Mouse (Mus musculus): ENCODE results near the gene Ovca2. TPM values are rescaled to one million over a fixed set of nuclear protein-coding genes. Genes with fewer than 3 reads are reported as not detected.

The Ovca2 gene
- polyA plus RNA-seq, 1 experiment from 2014 or later, result 28.6 TPM

- WGBS, result 75% methylated on average over 14 of the region's 14 CpGs
- H3K9me3 ChIP-seq (ENCODE audit: low read depth, low read length), result no peaks in the 10 kb centered on the region
- no peak overlapping the region for H3K9ac ChIP-seq
- H3K4me3 ChIP-seq (ENCODE audit: low read depth, low read length), result no peak overlapping the region
- H3K36me3 ChIP-seq (ENCODE audit: insufficient read depth), result peaks cover 46% of the 10 kb centered on the region
- DNase-seq, result peak; percentile 43
- ATAC-seq (ENCODE audit: insufficient read depth), result no peak
- peaks cover 22% of the 10 kb centered on the region for H3K4me1 ChIP-seq (ENCODE audit: insufficient read depth)
- H3K27me3 ChIP-seq (ENCODE audit: insufficient read depth, low read length), result no peaks in the 10 kb centered on the region
- peak overlapping the region; percentile 75; the same call in 1 of the 2 replicates for H3K27ac ChIP-seq (ENCODE audit: low read depth)
- H3K4me2 ChIP-seq, result no peak overlapping the region
- TF ChIP-seq CTCF (IDR thresholded peaks at IDR 0.05; ENCODE audit: low read depth), result no peak
Measured at GRCm38 (mm10) chr11:75158432-75158831, 20.2 kb downstream of the Ovca2 start.

GRCm38 (mm10) chr11:75157901-75158300 lies 20.7 kb downstream of the Ovca2 start:
- Histone ChIP-seq H3K27ac (ENCODE audit: low read depth) (peak overlapping the region; percentile 75), H3K9me3 (ENCODE audit: low read depth, low read length) (no peaks in the 10 kb centered on the region), H3K9ac (no peak overlapping the region), H3K4me3 (ENCODE audit: low read depth, low read length) (no peak overlapping the region), H3K4me1 (ENCODE audit: insufficient read depth) (peaks cover 23% of the 10 kb centered on the region), H3K27me3 (ENCODE audit: insufficient read depth, low read length) (no peaks in the 10 kb centered on the region), H3K36me3 (ENCODE audit: insufficient read depth) (peaks cover 41% of the 10 kb centered on the region), H3K4me2 (no peak overlapping the region)
- WGBS, result 34% methylated on average over 2 of the region's 2 CpGs
- DNase-seq (peak; percentile 30), ATAC-seq (ENCODE audit: insufficient read depth) (no peak)
- no peak for TF ChIP-seq CTCF (IDR thresholded peaks at IDR 0.05; ENCODE audit: low read depth)

- TF ChIP-seq CTCF (IDR thresholded peaks at IDR 0.05; ENCODE audit: low read depth), result no peak
- no peak overlapping the region for H3K9ac ChIP-seq
- H3K27me3 ChIP-seq (ENCODE audit: insufficient read depth, low read length), result no peaks in the 10 kb centered on the region
- no peak overlapping the region for H3K4me3 ChIP-seq (ENCODE audit: low read depth, low read length)
- peaks cover 32% of the 10 kb centered on the region for H3K36me3 ChIP-seq (ENCODE audit: insufficient read depth)
- DNase-seq (peak; percentile 35), ATAC-seq (ENCODE audit: insufficient read depth) (no peak)
- no peak overlapping the region for H3K4me2 ChIP-seq
- no peaks in the 10 kb centered on the region for H3K9me3 ChIP-seq (ENCODE audit: low read depth, low read length)
- peak overlapping the region; percentile 75 for H3K27ac ChIP-seq (ENCODE audit: low read depth)
- WGBS, result 24% methylated on average over 4 of the region's 4 CpGs
- peaks cover 23% of the 10 kb centered on the region for H3K4me1 ChIP-seq (ENCODE audit: insufficient read depth)
Measured at GRCm38 (mm10) chr11:75157037-75157436, 21.6 kb downstream of the Ovca2 start.

GRCm38 (mm10) chr11:75156416-75156815 lies 22.2 kb downstream of the Ovca2 start:
- 27% methylated on average over 5 of the region's 5 CpGs for WGBS

GRCm38 (mm10) chr11:75155985-75156384 lies 22.6 kb downstream of the Ovca2 start:
- no peak for TF ChIP-seq CTCF (IDR thresholded peaks at IDR 0.05; ENCODE audit: low read depth)
- Histone ChIP-seq H3K27me3 (ENCODE audit: insufficient read depth, low read length) (no peaks in the 10 kb centered on the region), H3K9ac (no peak overlapping the region), H3K4me3 (ENCODE audit: low read depth, low read length) (no peak overlapping the region), H3K36me3 (ENCODE audit: insufficient read depth) (peaks cover 27% of the 10 kb centered on the region), H3K4me1 (ENCODE audit: insufficient read depth) (peaks cover 23% of the 10 kb centered on the region), H3K27ac (ENCODE audit: low read depth) (peak overlapping the region; percentile 75), H3K4me2 (no peak overlapping the region), H3K9me3 (ENCODE audit: low read depth, low read length) (no peaks in the 10 kb centered on the region)
- DNase-seq (no peak), ATAC-seq (ENCODE audit: insufficient read depth) (0 out of 2 replicates have a peak, but pooled peaks have one; percentile 4)
- WGBS, result 40% methylated on average over 6 of the region's 6 CpGs

More at GRCm38 (mm10) chr11:75156416-75156815, 22.2 kb downstream of the Ovca2 start:
- H3K36me3 ChIP-seq (ENCODE audit: insufficient read depth), result peaks cover 31% of the 10 kb centered on the region
- ATAC-seq (ENCODE audit: insufficient read depth) (0 out of 2 replicates have a peak, but pooled peaks have one; percentile 12), DNase-seq (peak; percentile 81)
- H3K4me1 ChIP-seq (ENCODE audit: insufficient read depth), result peaks cover 23% of the 10 kb centered on the region
- no peak overlapping the region for H3K9ac ChIP-seq
- no peak for TF ChIP-seq CTCF (IDR thresholded peaks at IDR 0.05; ENCODE audit: low read depth)
- peak overlapping the region; percentile 75 for H3K27ac ChIP-seq (ENCODE audit: low read depth)
- H3K9me3 ChIP-seq (ENCODE audit: low read depth, low read length), result no peaks in the 10 kb centered on the region
- H3K27me3 ChIP-seq (ENCODE audit: insufficient read depth, low read length), result no peaks in the 10 kb centered on the region
- no peak overlapping the region for H3K4me2 ChIP-seq
- no peak overlapping the region for H3K4me3 ChIP-seq (ENCODE audit: low read depth, low read length)

GRCm38 (mm10) chr11:75154053-75154585 lies 24.5 kb downstream of the Ovca2 start:
- peak; percentile 19 for DNase-seq
- H3K36me3 ChIP-seq (ENCODE audit: insufficient read depth), result peaks cover 14% of the 10 kb centered on the region; the same call in 1 of the 2 replicates

GRCm38 (mm10) chr11:75152603-75153557 lies 25.8 kb downstream of the Ovca2 start:
- WGBS, result 33% methylated on average over 18 of the region's 18 CpGs
- Histone ChIP-seq H3K27ac (ENCODE audit: low read depth) (peak overlapping the region; percentile 93), H3K27me3 (ENCODE audit: insufficient read depth, low read length) (no peaks in the 10 kb centered on the region), H3K4me1 (ENCODE audit: insufficient read depth) (peaks cover 21% of the 10 kb centered on the region), H3K36me3 (ENCODE audit: insufficient read depth) (peaks cover 11% of the 10 kb centered on the region; the same call in 1 of the 2 replicates), H3K9ac (no peak overlapping the region), H3K4me3 (ENCODE audit: low read depth, low read length) (no peak overlapping the region), H3K9me3 (ENCODE audit: low read depth, low read length) (no peaks in the 10 kb centered on the region), H3K4me2 (no peak overlapping the region; the same call in 1 of the 2 replicates)
- 0 out of 2 replicates have a peak, but pooled peaks have one; percentile 1 for TF ChIP-seq CTCF (IDR thresholded peaks at IDR 0.05; ENCODE audit: low read depth)
- DNase-seq (peak; percentile 86), ATAC-seq (ENCODE audit: insufficient read depth) (peak; percentile 76)

More at GRCm38 (mm10) chr11:75154053-75154585, 24.5 kb downstream of the Ovca2 start:
- Histone ChIP-seq H3K4me1 (ENCODE audit: insufficient read depth) (peaks cover 23% of the 10 kb centered on the region), H3K27ac (ENCODE audit: low read depth) (peak overlapping the region; percentile 54; the same call in 1 of the 2 replicates), H3K9ac (no peak overlapping the region), H3K27me3 (ENCODE audit: insufficient read depth, low read length) (no peaks in the 10 kb centered on the region), H3K4me3 (ENCODE audit: low read depth, low read length) (no peak overlapping the region), H3K4me2 (no peak overlapping the region), H3K9me3 (ENCODE audit: low read depth, low read length) (no peaks in the 10 kb centered on the region)
- ATAC-seq (ENCODE audit: insufficient read depth), result no peak
- TF ChIP-seq CTCF (IDR thresholded peaks at IDR 0.05; ENCODE audit: low read depth), result peak; percentile 42; the same call in 1 of the 2 replicates
- 60% methylated on average over 6 of the region's 6 CpGs for WGBS

Measured in lung, embryonic 14.5 days (tissue).